Mouse (Mus musculus) megakaryocyte-erythroid progenitor cell, adult 5-6 weeks (primary cell): ENCODE results near the gene Suclg2. TPM values are rescaled to one million over a fixed set of nuclear protein-coding genes. Genes with fewer than 3 reads are reported as not detected.

ENCODE experiments used
- ATAC-seq: replicated peaks from 2 replicates; pipeline ENCODE4 v1.8.0; 2016; ENCODE audit warnings: mild to moderate bottlenecking, inconsistent platforms; ENCODE audit not compliant: severe bottlenecking, poor library complexity, low FRiP score, low TSS enrichment
- total RNA-seq, 2 experiments: library from RNA; stranded (forward) in 1 of 2; stranded (reverse) in 1 of 2; fragments of 200-1000, 215-1000 nt in 1 of 2; fragments of >200 nt in 1 of 2; fragmentation: Nextera tagmentation in 1 of 2; gene quantifications; 2 replicates each; pipeline ENCODE4 v1.2.3; 2014 to 2017

Suclg2 gene
- total RNA-seq (2014; fragmentation: Nextera tagmentation), result 53.1 and 54.7 TPM in 2 replicates
- total RNA-seq (2017), result 103 and 113 TPM in 2 replicates

- peak; percentile 85 for ATAC-seq
These were observed at the start of gene Suclg2 for GRCm38 (mm10) chr6:95718031-95718968. Suclg2 (minus strand) TSS chr6:95718800.

- no peak for ATAC-seq
These were observed 48.0 kb upstream of the Suclg2 start for GRCm38 (mm10) chr6:95766566-95766965.

GRCm38 (mm10) chr6:95759558-95760172, 41.1 kb upstream of the Suclg2 start:
- ATAC-seq, result no peak

DNA sequence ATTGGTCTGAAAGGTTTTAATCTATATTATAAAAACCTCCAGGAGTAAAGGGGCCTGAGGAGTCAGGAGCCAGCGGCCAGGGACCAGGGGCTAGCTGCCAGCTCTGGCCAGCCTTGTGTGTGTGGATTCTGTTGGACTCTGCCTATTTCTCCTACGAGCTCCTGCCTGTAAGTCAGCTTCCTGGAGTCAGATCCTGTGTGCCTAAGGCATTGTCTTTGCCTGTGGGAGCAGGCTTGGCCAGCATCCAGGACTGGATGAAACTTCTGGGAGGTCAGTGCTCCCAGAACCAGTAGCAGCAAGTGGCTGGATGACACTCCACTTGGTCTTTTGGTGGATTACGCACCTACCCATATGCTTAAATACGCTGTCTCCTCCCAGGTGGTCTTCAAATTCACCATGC, 23.8 kb upstream of the Suclg2 start:
- no peak for ATAC-seq

- no peak for ATAC-seq
These were observed 13.2 kb upstream of the Suclg2 start for GRCm38 (mm10) chr6:95731570-95732367.

GRCm38 (mm10) chr6:95729399-95729798, 10.8 kb upstream of the Suclg2 start:
- no peak for ATAC-seq

- no peak for ATAC-seq
These were observed 6.7 kb upstream of the Suclg2 start for GRCm38 (mm10) chr6:95725281-95725680.

DNA sequence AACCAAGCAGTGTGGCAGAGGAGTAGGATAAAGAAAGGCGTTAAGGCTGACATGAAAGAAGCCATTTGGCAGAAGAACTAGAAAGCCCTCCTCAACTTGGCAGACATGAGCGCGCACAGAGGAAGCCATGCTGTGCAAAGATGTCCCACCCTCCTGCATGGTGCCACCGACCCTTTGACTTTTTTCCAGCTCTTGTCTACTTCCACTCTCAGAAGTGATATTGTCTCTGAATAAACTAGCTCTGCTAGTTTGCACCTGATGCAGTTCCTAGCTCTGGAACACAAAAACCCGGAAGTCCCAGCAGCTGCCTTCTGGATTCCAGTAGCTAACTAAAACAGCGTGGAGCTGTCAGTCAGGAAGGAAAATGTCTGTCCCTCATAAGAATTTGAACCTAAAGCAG, 4.8 kb upstream of the Suclg2 start:
- ATAC-seq, result no peak

DNA sequence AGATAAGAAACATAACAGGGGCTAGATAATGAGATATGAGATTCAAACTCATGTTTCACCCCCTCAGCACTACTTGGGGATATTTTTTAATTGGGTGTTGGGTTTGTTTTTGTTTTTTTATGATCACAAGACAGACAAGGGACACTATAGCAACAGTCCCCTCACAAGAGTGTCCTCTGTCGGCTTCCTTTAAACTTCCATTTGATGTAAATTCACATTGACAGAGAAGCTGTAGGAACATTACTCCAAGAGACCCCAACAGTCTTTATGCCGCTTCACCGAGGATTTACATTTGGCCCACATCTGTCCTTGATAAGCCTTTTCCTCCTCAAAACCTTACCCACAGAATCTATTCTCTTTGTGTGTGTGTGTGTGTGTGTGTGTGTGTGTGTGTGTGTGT, 1.2 kb upstream of the Suclg2 start:
- no peak for ATAC-seq

DNA sequence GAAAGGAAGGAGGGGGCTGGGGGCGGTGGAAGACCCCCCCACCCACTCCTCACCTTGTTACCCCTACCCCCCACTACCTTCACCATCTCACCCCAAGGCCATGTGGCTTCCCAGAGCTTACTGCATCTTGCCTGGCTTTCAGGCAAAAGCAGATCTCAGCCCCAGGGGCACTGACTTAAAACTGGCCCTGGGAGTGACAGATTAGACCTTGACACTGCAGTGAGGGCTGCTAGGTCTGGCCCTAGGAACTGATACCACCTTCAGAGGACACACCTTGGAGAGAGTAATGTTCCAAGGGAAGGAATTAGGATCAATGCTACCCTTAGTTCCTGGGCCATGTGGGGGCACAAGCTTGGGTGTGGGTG, 351 bp upstream of the Suclg2 start:
- peak; percentile 64 for ATAC-seq

- no peak for ATAC-seq
These were observed 1.5 kb downstream of the Suclg2 start for GRCm38 (mm10) chr6:95717071-95717470.

- ATAC-seq, result no peak
These were observed 2.1 kb downstream of the Suclg2 start for GRCm38 (mm10) chr6:95716476-95716875.

DNA sequence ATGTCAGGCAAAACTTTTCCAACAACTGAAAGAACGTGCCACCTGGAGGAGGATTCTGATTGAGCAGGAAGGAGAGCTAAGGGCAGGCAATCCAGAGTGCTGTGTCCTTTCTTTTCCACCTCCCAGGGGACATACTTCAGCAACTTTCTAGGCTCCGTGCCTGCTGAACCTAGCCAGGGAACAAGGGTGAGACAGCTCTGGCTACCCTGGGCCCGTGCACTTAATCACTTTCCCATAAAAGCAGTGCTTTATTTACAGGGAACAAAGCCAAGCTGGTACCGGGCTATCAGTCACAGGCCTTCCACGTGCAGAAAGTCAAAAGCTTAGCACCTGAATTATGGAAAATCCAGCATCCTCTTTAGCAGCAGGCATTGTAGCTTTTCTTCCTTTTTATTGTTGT, 5.4 kb downstream of the Suclg2 start:
- no peak for ATAC-seq

GRCm38 (mm10) chr6:95712081-95712480, 6.5 kb downstream of the Suclg2 start:
- ATAC-seq, result no peak

DNA sequence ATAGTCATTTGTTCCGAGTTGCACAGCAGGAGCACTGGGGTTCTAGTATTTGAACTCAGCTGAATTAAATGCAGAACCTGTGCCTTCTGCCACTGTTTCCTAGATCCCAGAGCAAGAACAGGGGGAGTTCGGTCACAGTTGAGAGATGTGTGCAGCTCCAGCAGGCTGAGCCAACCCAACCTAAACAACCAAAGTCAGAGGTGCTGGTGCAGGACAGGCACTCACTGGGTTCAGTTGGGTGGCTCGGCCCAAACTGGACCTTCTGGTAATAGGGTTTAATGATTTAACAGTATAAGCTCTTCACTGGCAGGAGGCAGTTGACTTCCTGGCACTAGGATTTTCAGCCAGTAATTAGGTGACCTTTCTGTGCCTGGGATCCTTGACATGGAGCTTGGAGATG, 6.9 kb downstream of the Suclg2 start:
- ATAC-seq, result no peak

DNA sequence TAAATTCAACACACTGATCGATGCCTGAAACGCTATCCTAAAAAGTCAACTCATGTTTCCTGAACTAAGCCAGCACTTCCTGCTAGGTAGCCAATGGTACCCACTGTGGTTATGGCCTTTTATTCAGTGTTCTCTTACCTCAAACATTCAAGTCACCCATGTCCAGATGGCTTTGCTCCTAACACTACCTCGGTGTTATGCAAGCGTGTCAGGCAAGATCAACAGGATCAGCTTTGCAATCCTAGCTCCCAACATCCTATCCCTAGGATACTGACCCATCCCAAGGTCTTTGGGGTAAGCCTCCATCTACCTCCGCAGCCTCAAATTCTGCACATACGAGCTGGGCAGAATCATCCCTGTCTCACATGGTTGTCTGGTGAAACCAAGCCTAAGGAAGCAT, 7.7 kb downstream of the Suclg2 start:
- ATAC-seq, result no peak

- no peak for ATAC-seq
These were observed 9.1 kb downstream of the Suclg2 start for GRCm38 (mm10) chr6:95709531-95709930.

DNA sequence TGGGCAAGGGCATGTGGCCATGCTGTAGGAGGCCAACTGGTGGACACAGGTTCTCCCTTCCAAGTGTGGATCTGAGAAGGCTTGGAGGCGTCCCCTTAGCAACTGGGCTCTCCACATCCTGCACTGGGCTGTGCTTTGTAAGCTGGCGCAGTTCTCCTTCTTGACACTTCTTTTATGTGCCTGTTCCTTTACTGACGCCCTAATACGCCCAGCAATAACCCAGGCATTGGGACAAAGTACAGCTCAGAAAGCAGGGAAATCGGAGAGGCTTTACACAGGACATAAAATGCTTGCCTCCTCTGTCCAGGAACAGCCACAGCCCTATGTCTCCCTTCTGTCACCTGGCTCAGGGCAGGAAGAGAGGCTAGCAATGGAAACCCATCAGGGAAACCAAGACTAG, 9.5 kb downstream of the Suclg2 start:
- no peak for ATAC-seq

DNA sequence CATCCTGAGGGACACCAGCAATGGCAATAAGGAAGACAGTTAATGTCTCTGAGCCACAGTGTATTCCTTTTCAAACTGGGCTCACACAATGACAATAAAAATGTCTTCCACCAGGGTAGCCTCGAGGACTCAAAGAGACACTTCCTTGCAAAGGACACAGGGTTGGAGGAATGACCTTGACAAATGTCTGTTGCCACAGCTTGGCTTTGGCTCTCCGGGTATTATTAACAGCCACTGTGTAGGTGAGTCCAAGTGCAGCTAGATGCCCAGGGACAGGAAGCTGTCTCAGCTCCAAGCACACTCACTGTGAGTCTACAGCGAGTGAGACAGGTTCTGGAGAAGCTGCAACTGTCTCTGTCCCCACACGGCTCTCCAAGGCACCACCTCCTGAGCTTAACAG, 14.0 kb downstream of the Suclg2 start:
- no peak for ATAC-seq

DNA sequence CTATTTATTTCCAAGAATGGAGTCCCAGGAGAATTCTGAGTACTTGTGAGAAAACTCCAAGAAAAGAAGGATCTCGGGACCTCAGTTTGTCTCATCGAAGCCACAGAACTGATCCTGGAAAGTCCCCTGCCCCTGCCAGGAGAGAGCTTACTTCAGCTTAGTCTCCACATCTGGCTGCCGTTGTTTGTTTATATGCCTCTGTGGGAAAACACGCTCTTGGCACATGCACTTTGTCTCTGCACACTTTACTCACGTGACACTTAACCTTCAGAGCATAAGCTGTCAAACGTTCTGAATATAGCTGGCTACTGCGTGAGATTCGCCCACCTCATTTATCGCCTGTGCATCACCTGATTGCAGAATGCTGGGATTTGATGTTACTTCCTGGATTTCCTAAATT, 16.4 kb downstream of the Suclg2 start:
- ATAC-seq, result no peak
